Mouse (Mus musculus) adrenal gland, adult 18-20 months (tissue): ENCODE measurements around the gene Olfr615. TPM values are rescaled to one million over a fixed set of nuclear protein-coding genes. Genes with fewer than 3 reads are reported as not detected.
"Not testable (repeated sequence)": the region's sequence is repeated elsewhere in the genome, so short reads cannot be mapped to it uniquely, and the experiment has no call there.

Source experiments
- DNase-seq, 2 experiments: peaks; one replicate each; pipeline ENCODE4 v3.0.0; 2021 to 2022; ENCODE audit warnings: low spot score in 2 of 2
- long read RNA-seq, 2 experiments: library from polyadenylated mRNA; stranded (forward); transcript quantifications; one replicate each; pipeline ENCODE4 v2.0.0; 2021
- microRNA-seq, 2 experiments: library from miRNA; unstranded; fragments of <30 nt; microRNA quantifications; one replicate each; pipeline ENCODE4 v1.2.0; 2021; ENCODE audit warnings: borderline number of aligned reads in 2 of 2
- total RNA-seq, 2 experiments: library from RNA; stranded (reverse); gene quantifications; 1 replicate in 1 of 2; 2 replicates in 1 of 2; pipeline ENCODE4 v1.2.3; 2021

The Olfr615 gene
- total RNA-seq, result not detected
- long read RNA-seq, experiment 1, result 0 reads
- long read RNA-seq, experiment 2, result 0 reads

DNA sequence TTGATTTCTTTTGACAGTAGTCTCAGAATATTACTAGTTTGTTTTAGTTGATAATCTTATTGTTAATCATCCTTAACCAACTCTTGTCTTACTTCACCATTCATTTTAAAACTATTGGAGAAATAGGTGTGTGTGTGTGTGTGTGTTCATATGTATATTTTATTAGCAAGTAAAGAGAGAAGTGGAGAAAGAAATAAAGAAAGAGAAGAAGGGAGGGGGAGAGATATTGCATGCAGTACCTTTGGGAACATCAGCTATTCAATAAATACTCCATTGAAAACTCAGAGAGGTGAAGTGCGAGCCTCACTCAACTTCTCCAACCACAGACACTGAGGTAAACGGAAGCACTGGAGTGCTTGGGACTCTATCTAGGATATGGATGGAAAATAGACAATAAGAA, at the start of gene Olfr615:
Olfr615 (plus strand) TSS at position 301 of the 400 bp plus-strand sequence.
- no peak for DNase-seq

GRCm38 (mm10) chr7:103512022-103512421, 43.9 kb upstream of the Olfr615 start, which contains the start of gene Olfr610:
Gene Olfr610 (minus strand): TSS chr7:103512122.
- no peak for DNase-seq

- DNase-seq, result not testable (repeated sequence)
These were observed 35.1 kb upstream of the Olfr615 start, which contains the start of gene Olfr611 for GRCm38 (mm10) chr7:103520746-103521145. Gene Olfr611 (minus strand): TSS chr7:103520846.

GRCm38 (mm10) chr7:103542617-103543016, 13.3 kb upstream of the Olfr615 start, which contains the start of gene Olfr612:
Gene Olfr612 (minus strand): TSS chr7:103542717.
- not testable (repeated sequence) for DNase-seq

GRCm38 (mm10) chr7:103547774-103548173, 8.1 kb upstream of the Olfr615 start, which contains the start of gene Olfr613:
Gene Olfr613 (plus strand): TSS chr7:103548074.
- DNase-seq, result no peak

- no peak for DNase-seq
These were observed 13.2 kb downstream of the Olfr615 start, which contains the start of gene Olfr616 for GRCm38 (mm10) chr7:103569043-103569442. Gene Olfr616 (minus strand): TSS chr7:103569143.

- no peak for DNase-seq
These were observed 16.9 kb downstream of the Olfr615 start, which contains the start of gene Olfr617 for GRCm38 (mm10) chr7:103572761-103573160. Gene Olfr617 (plus strand): TSS chr7:103573061.

GRCm38 (mm10) chr7:103589803-103590202, 33.9 kb downstream of the Olfr615 start, which contains the start of gene Olfr618:
Gene Olfr618 (plus strand): TSS chr7:103590103.
- no peak for DNase-seq

GRCm38 (mm10) chr7:103600275-103600674, 44.4 kb downstream of the Olfr615 start, which contains the start of gene Olfr619:
Gene Olfr619 (plus strand): TSS chr7:103600575.
- no peak for DNase-seq

GRCm38 (mm10) chr7:103607425-103607824, 51.5 kb downstream of the Olfr615 start:
- DNase-seq, result no peak

DNA sequence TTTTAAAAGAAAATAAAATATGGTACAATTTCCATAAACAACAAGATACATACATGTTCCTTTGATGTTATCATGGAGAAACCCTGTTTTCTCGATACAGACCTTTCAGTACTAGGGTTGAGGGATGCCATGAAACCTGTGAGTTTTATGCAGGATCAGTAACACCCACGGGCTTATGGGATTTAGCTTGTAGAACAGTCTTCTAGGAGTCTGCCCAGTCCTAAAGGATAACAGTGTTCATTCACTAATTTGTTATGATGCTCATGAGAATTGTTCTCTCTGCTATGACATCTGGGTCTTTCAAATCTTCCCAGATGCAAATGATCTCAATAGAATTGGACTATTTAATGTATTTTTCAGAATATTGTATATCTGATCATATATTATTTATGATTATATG, 56.6 kb downstream of the Olfr615 start, which contains the start of gene Olfr620:
Olfr620 (minus strand) TSS at position 101 of the 400 bp plus-strand sequence.
- no peak for DNase-seq

Small RNA genes within 50 kb of the gene (microRNA-seq; reads per million reads assigned to microRNA genes)
- gene Gm26506, result 0 reads per million in 2 experiments

Other genes starting within 250 kb of the Olfr615 start
- gene Olfr597, start 239.8 kb upstream of the Olfr615 start, total RNA-seq, result not detected
- not detected for gene Olfr598, start 232.5 kb upstream of the Olfr615 start, total RNA-seq
- not detected for gene Olfr599, start 220.2 kb upstream of the Olfr615 start, total RNA-seq
- not detected for gene Olfr600, start 206.4 kb upstream of the Olfr615 start, total RNA-seq
- gene Olfr601, start 193.4 kb upstream of the Olfr615 start, total RNA-seq, result not detected
- not detected for gene Olfr603, start 169.9 kb upstream of the Olfr615 start, total RNA-seq
- not detected for gene Usp17lc, start 141.0 kb upstream of the Olfr615 start, total RNA-seq
- gene Olfr605, start 110.6 kb upstream of the Olfr615 start, total RNA-seq, result not detected
- not detected for gene Olfr606, start 107.0 kb upstream of the Olfr615 start, total RNA-seq
- gene Olfr607, start 91.9 kb upstream of the Olfr615 start, total RNA-seq, result not detected
- not detected for gene Olfr608, start 86.2 kb upstream of the Olfr615 start, total RNA-seq
- not detected for gene Olfr609, start 58.0 kb upstream of the Olfr615 start, total RNA-seq
- not detected for gene Olfr610, start 44.0 kb upstream of the Olfr615 start, total RNA-seq
- not detected for gene Olfr611, start 35.2 kb upstream of the Olfr615 start, total RNA-seq
- not detected for gene Olfr612, start 13.4 kb upstream of the Olfr615 start, total RNA-seq
- gene Olfr613, start 8.0 kb upstream of the Olfr615 start, total RNA-seq, result not detected
- gene Olfr616, start 13.1 kb downstream of the Olfr615 start, total RNA-seq, result not detected
- gene Olfr617, start 17.0 kb downstream of the Olfr615 start, total RNA-seq, result not detected
- not detected for gene Olfr618, start 34.0 kb downstream of the Olfr615 start, total RNA-seq
- not detected for gene Olfr619, start 44.5 kb downstream of the Olfr615 start, total RNA-seq
- not detected for gene Olfr620, start 56.5 kb downstream of the Olfr615 start, total RNA-seq
- not detected for gene Olfr622, start 86.6 kb downstream of the Olfr615 start, total RNA-seq
- gene Olfr623, start 107.6 kb downstream of the Olfr615 start, total RNA-seq, result not detected
- not detected for gene Olfr624, start 115.1 kb downstream of the Olfr615 start, total RNA-seq
- gene Olfr625-ps1, start 126.6 kb downstream of the Olfr615 start, total RNA-seq, result not detected
- gene Olfr243, start 158.6 kb downstream of the Olfr615 start, total RNA-seq, result not detected
- not detected for gene Olfr628, start 174.3 kb downstream of the Olfr615 start, total RNA-seq
- gene Olfr629, start 188.9 kb downstream of the Olfr615 start, total RNA-seq, result not detected
- gene Olfr630, start 201.3 kb downstream of the Olfr615 start, total RNA-seq, result not detected
- not detected for gene Olfr69, start 215.5 kb downstream of the Olfr615 start, total RNA-seq
- gene Olfr68, start 223.6 kb downstream of the Olfr615 start, total RNA-seq, result not detected
- gene Olfr67, start 235.7 kb downstream of the Olfr615 start, total RNA-seq, result not detected